Mouse (Mus musculus): Measurements from ENCODE around the gene Rad51ap2. TPM values are rescaled to one million over a fixed set of nuclear protein-coding genes. Genes with fewer than 3 reads are reported as not detected.
A peak's percentile ranks its signal among the peaks of the same experiment; 100 is the strongest.

Gene Rad51ap2
- polyA plus RNA-seq, 1 experiment = not detected

DNA sequence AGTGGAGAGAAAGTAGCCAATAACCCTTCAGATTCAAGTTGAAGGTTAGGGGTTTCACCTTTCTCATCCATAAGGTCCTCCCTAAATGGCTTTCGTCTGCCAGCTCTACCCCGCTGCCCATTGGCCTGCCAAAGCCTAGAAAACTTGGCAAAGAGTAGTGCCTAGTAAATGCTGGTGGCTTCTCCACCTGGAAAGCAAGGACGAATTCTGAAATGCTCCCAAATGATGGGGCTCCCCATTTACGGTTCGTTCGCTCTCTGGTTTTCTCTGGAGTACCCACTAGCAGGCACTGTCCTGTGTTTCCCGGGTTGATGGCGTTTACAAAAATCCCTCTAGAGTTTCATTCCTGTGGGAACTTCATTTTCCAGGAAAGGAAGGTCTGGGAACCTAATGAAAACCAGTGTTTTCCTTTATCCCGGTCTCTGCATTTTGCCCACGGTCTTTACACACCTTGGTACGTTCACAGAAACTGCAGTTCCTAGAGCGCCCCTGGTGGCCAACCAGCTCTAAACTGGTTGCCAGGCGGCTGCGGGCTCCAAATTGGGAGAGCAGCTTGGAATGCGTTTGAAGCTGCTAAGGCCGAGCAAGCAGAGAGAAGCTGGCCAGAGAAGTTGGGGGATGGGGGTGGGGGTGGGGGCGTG lies 18.5 kb upstream of the Rad51ap2 start:
- TF ChIP-seq CTCF (IDR thresholded peaks at IDR 0.05; ENCODE audit: low read depth, low read length) (peak; percentile 80), POLR2A (IDR thresholded peaks at IDR 0.05; ENCODE audit: borderline replicate concordance, low read depth, low read length) (no peak)
- no peak overlapping the region for H3K27ac ChIP-seq (ENCODE audit: insufficient read depth, low read depth, low read length)

DNA sequence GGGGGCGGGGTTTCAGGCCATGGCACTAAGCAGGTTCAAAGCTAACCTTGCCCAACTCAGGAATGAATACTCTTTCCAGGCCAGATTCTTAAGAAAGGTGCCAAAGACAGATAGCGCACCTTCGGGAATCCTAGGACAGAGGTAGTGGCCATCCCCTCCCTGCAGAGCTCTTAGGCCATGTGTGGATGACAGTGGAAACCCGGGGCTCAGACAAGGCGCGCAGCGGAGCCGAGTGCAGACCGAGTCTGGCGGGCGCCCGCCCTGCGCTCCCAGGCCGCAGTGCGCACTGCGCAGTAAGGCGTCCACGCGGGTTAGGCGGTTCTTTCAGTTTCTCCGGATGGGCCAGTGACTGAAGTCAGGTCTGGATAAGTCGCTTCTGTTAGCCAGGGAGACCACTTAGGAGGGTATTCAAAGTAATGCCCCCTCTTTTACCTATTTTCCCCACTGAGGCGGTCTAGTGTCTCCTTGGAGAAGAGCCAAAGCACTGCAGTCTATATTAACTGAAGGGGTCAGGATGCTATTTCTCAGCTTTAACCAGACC lies 17.9 kb upstream of the Rad51ap2 start:
- no peak for TF ChIP-seq POLR2A (IDR thresholded peaks at IDR 0.05; ENCODE audit: borderline replicate concordance, low read depth, low read length)
- no peak for TF ChIP-seq CTCF (IDR thresholded peaks at IDR 0.05; ENCODE audit: low read depth, low read length)
- Histone ChIP-seq H3K27ac (ENCODE audit: insufficient read depth, low read depth, low read length) (no peak overlapping the region), H3K4me3 (ENCODE audit: insufficient read depth, low read length) (no peak overlapping the region), H3K4me1 (ENCODE audit: control insufficient read depth, insufficient read depth, low read length) (no peaks in the 10 kb centered on the region)

More for the DNA sequence above, 18.5 kb upstream of the Rad51ap2 start:
- no peaks in the 10 kb centered on the region for H3K4me1 ChIP-seq (ENCODE audit: control insufficient read depth, insufficient read depth, low read length)
- 0 out of 2 replicates have a peak overlapping the region, but pooled peaks have one; percentile 7 for H3K4me3 ChIP-seq (ENCODE audit: insufficient read depth, low read length)

DNA sequence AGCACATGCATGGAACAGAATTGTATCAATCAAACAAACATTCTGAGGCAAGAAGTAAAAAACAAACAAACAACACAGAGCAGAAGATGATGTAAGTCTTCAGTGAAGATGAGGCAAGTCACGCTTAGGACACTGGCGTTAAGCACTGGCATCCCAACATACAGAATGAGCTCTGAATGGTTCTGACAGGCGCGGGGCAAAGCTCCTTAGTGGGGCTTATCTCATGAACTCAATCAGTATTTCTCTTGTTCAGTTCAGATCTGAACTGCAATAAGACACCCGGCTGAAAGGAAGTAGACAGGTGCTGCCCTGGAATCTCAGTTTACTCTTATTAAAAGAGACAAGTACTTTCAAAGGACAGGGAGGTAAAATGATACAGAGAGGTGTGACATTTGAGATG lies 1.7 kb upstream of the Rad51ap2 start:
- Histone ChIP-seq H3K4me3 (ENCODE audit: insufficient read depth, low read length) (no peak overlapping the region), H3K4me1 (ENCODE audit: control insufficient read depth, insufficient read depth, low read length) (0 out of 2 replicates have a peak, but pooled peaks cover 3% of the 10 kb centered on the region), H3K27ac (ENCODE audit: insufficient read depth, low read depth, low read length) (no peak overlapping the region)
- TF ChIP-seq POLR2A (IDR thresholded peaks at IDR 0.05; ENCODE audit: borderline replicate concordance, low read depth, low read length) = no peak
- no peak for TF ChIP-seq CTCF (IDR thresholded peaks at IDR 0.05; ENCODE audit: low read depth, low read length)

DNA sequence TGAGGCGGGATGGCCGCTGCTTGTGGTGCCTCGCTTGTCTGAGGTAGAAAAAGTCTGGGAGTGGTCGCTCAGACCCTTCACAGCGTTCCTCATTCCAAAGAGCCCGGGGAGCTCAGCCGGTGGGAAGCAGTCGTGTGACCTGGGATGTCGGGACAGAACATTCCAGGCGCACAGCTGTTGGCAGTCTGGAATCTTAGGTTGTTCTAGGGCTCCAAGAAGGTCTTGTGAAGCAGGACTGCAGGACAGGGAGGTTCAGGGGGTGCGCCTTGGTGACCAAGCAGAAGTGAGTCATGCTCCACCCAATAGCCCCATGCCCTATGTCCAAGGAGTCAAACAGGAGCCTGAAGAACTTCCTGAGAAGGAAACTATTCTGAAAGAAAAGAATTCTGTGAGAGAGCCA lies 334 bp downstream of the Rad51ap2 start:
- 0 out of 2 replicates have a peak, but pooled peaks cover 3% of the 10 kb centered on the region for H3K4me1 ChIP-seq (ENCODE audit: control insufficient read depth, insufficient read depth, low read length)
- no peak overlapping the region for H3K27ac ChIP-seq (ENCODE audit: insufficient read depth, low read depth, low read length)
- H3K4me3 ChIP-seq (ENCODE audit: insufficient read depth, low read length) = peak overlapping the region; percentile 59
- TF ChIP-seq POLR2A (IDR thresholded peaks at IDR 0.05; ENCODE audit: borderline replicate concordance, low read depth, low read length) = no peak
- no peak for TF ChIP-seq CTCF (IDR thresholded peaks at IDR 0.05; ENCODE audit: low read depth, low read length)

DNA sequence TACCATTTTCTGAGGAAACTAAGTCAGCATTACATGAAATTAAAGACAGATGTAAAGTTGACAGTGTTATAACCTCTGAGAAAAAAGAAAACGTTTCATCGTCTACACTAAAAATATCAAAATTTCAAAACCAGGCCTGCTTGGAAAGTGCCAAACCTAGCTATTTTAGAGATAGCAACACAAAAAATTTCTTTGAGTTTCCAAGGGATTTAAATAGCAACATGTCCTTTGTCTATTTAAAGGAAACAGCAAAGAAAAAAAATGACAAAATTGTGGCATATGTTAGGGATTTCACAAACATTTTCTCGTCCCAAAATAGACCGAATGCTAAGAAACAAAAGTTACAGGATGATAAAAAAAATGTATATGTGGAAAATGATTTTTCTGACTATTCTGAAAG lies 753 bp downstream of the Rad51ap2 start:
- no peak overlapping the region for H3K27ac ChIP-seq (ENCODE audit: insufficient read depth, low read depth, low read length)
- H3K4me3 ChIP-seq (ENCODE audit: insufficient read depth, low read length) = no peak overlapping the region
- TF ChIP-seq CTCF (IDR thresholded peaks at IDR 0.05; ENCODE audit: low read depth, low read length) (no peak), POLR2A (IDR thresholded peaks at IDR 0.05; ENCODE audit: borderline replicate concordance, low read depth, low read length) (no peak)
- 0 out of 2 replicates have a peak, but pooled peaks cover 3% of the 10 kb centered on the region for H3K4me1 ChIP-seq (ENCODE audit: control insufficient read depth, insufficient read depth, low read length)

Other genes starting within 250 kb of the Rad51ap2 start
- gene Msgn1, start 247.1 kb upstream of the Rad51ap2 start, polyA plus RNA-seq (2012; ENCODE audit: insufficient read depth, insufficient read length, missing spikeins) = not detected in 2 replicates
- 8.0 and 10.0 TPM in 2 replicates for gene Gen1, start 190.3 kb upstream of the Rad51ap2 start, polyA plus RNA-seq (2012; ENCODE audit: insufficient read depth, insufficient read length, missing spikeins)
- gene Smc6, start 190.2 kb upstream of the Rad51ap2 start, polyA plus RNA-seq (2012; ENCODE audit: insufficient read depth, insufficient read length, missing spikeins) = 63.3 and 63.6 TPM in 2 replicates
- gene Vsnl1, start 19.5 kb upstream of the Rad51ap2 start, polyA plus RNA-seq (2012; ENCODE audit: insufficient read depth, insufficient read length, missing spikeins) = not detected in 2 replicates

Data from bone marrow macrophage, adult 2 months (primary cell).